Mouse (Mus musculus) layer of hippocampus, postnatal 36 days (tissue): ENCODE results near the gene Calhm4. TPM values are rescaled to one million over a fixed set of nuclear protein-coding genes. Genes with fewer than 3 reads are reported as not detected.
"Not testable (repeated sequence)": the region's sequence is repeated elsewhere in the genome, so short reads cannot be mapped to it uniquely, and the experiment has no call there.

ENCODE experiments used
- DNase-seq, 2 experiments: peaks; one replicate each; pipeline ENCODE4 v3.0.0; 2022
- total RNA-seq, 2 experiments: library from RNA; stranded (reverse); gene quantifications; 2 replicates each; pipeline ENCODE4 v1.2.3; 2021

Gene Calhm4
- not detected for total RNA-seq

- no peak for DNase-seq
These were observed at the start of gene Calhm4 for GRCm38 (mm10) chr10:34044210-34044609. Gene Calhm4 (minus strand): TSS chr10:34044310.

- peak; percentile 12 to 14 for DNase-seq
These were observed 47.8 kb upstream of the Calhm4 start for GRCm38 (mm10) chr10:34091888-34092287.

- DNase-seq, result no peak
These were observed 46.4 kb upstream of the Calhm4 start for GRCm38 (mm10) chr10:34090481-34090880.

GRCm38 (mm10) chr10:34089517-34089916, 45.4 kb upstream of the Calhm4 start:
- no peak for DNase-seq

- DNase-seq, result no peak
These were observed 44.4 kb upstream of the Calhm4 start for GRCm38 (mm10) chr10:34088515-34088914.

GRCm38 (mm10) chr10:34086514-34086913, 42.4 kb upstream of the Calhm4 start:
- no peak for DNase-seq

- DNase-seq, result no peak
These were observed 30.6 kb upstream of the Calhm4 start for GRCm38 (mm10) chr10:34074522-34075200.

- DNase-seq, result no peak
These were observed 27.5 kb upstream of the Calhm4 start for GRCm38 (mm10) chr10:34071650-34072049.

- DNase-seq, result no peak
These were observed 26.9 kb upstream of the Calhm4 start for GRCm38 (mm10) chr10:34070999-34071492.

GRCm38 (mm10) chr10:34069606-34070005, 25.5 kb upstream of the Calhm4 start:
- no peak for DNase-seq

GRCm38 (mm10) chr10:34066591-34066990, 22.5 kb upstream of the Calhm4 start:
- no peak for DNase-seq

GRCm38 (mm10) chr10:34053987-34054386, 9.9 kb upstream of the Calhm4 start:
- no peak for DNase-seq

GRCm38 (mm10) chr10:34037401-34037800, 6.7 kb downstream of the Calhm4 start, which contains the start of gene Trappc3l:
Gene Trappc3l (plus strand): TSS chr10:34037597.
- DNase-seq, result no peak

- no peak for DNase-seq
These were observed 7.5 kb downstream of the Calhm4 start for GRCm38 (mm10) chr10:34036587-34036986.

- peak; percentile 42 to 62 for DNase-seq
These were observed 10.3 kb downstream of the Calhm4 start for GRCm38 (mm10) chr10:34033630-34034305.

- no peak for DNase-seq
These were observed 13.8 kb downstream of the Calhm4 start for GRCm38 (mm10) chr10:34030322-34030721.

GRCm38 (mm10) chr10:34019302-34020075, 24.6 kb downstream of the Calhm4 start, which contains the start of gene Rwdd1:
Gene Rwdd1 (minus strand): TSS chr10:34019624.
- DNase-seq, result peak; percentile 98 to 99

GRCm38 (mm10) chr10:34018746-34019301, 25.3 kb downstream of the Calhm4 start:
- DNase-seq, result peak in 1 of 2 experiments; percentile 9

- no peak for DNase-seq
These were observed 30.9 kb downstream of the Calhm4 start for GRCm38 (mm10) chr10:34013241-34013640.

- no peak for DNase-seq
These were observed 31.5 kb downstream of the Calhm4 start for GRCm38 (mm10) chr10:34012581-34012980.

GRCm38 (mm10) chr10:33998397-33998796, 45.7 kb downstream of the Calhm4 start:
- DNase-seq, result no peak

GRCm38 (mm10) chr10:33996686-33997085, 47.4 kb downstream of the Calhm4 start:
- not testable (repeated sequence) for DNase-seq
